Mouse (Mus musculus): Measurements from ENCODE around the gene Casq1. TPM values are rescaled to one million over a fixed set of nuclear protein-coding genes. Genes with fewer than 3 reads are reported as not detected.

The Casq1 gene
- polyA plus RNA-seq, 1 experiment from 2014 or later: 1.7 TPM

DNA sequence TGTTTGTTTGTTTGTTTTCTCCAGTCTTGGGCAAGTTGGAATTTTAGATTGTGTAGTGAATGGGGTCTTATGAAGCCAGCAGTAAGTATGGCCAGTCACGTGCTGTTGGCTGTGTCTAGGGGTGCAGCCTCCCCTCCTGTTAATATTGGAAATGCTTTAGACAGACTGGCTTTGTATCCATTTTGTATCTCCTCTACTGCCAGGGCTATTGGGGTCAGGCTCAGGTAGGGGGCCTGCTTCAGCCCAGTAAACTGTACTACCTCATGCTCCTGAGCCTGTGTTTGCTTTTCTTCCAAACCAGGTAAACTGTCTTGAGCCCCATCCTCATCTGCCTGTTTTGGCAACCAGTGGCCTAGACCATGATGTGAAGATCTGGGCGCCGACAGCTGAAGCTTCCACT, 27.5 kb downstream of the Casq1 start:
- Histone ChIP-seq H3K36me3 (replicated peaks) (peaks cover 25% of the 10 kb centered on the region; the same call in 1 of the 2 replicates), H3K27ac (no peak overlapping the region), H3K9ac (no peak overlapping the region), H3K4me1 (0 out of 2 replicates have a peak, but pooled peaks cover 4% of the 10 kb centered on the region), H3K4me2 (no peak overlapping the region), H3K9me3 (no peaks in the 10 kb centered on the region), H3K4me3 (no peak overlapping the region), H3K27me3 (replicated peaks) (no peaks in the 10 kb centered on the region)
- no peak for ATAC-seq (replicated peaks)
- WGBS: 95% methylated on average over 3 of the region's 3 CpGs

GRCm38 (mm10) chr1:172191578-172191977, 28.1 kb downstream of the Casq1 start:
- peaks cover 27% of the 10 kb centered on the region; the same call in 1 of the 2 replicates for H3K36me3 ChIP-seq (replicated peaks)
- no peak overlapping the region for H3K27ac ChIP-seq
- ATAC-seq (replicated peaks): no peak
- H3K9ac ChIP-seq: no peak overlapping the region
- no peaks in the 10 kb centered on the region for H3K27me3 ChIP-seq (replicated peaks)
- no peaks in the 10 kb centered on the region for H3K9me3 ChIP-seq
- H3K4me1 ChIP-seq: 0 out of 2 replicates have a peak, but pooled peaks cover 4% of the 10 kb centered on the region
- WGBS: 92% methylated on average over 2 of the region's 2 CpGs
- H3K4me2 ChIP-seq: no peak overlapping the region
- H3K4me3 ChIP-seq: no peak overlapping the region

GRCm38 (mm10) chr1:172188891-172189290, 30.8 kb downstream of the Casq1 start:
- H3K9me3 ChIP-seq: no peaks in the 10 kb centered on the region
- H3K27ac ChIP-seq: no peak overlapping the region
- ATAC-seq (replicated peaks): no peak
- H3K4me3 ChIP-seq: no peak overlapping the region
- 48% methylated on average over 4 of the region's 4 CpGs for WGBS
- H3K4me1 ChIP-seq: no peaks in the 10 kb centered on the region
- H3K36me3 ChIP-seq (replicated peaks): peaks cover 15% of the 10 kb centered on the region; the same call in 1 of the 2 replicates
- H3K27me3 ChIP-seq (replicated peaks): no peaks in the 10 kb centered on the region
- no peak overlapping the region for H3K4me2 ChIP-seq
- no peak overlapping the region for H3K9ac ChIP-seq

DNA sequence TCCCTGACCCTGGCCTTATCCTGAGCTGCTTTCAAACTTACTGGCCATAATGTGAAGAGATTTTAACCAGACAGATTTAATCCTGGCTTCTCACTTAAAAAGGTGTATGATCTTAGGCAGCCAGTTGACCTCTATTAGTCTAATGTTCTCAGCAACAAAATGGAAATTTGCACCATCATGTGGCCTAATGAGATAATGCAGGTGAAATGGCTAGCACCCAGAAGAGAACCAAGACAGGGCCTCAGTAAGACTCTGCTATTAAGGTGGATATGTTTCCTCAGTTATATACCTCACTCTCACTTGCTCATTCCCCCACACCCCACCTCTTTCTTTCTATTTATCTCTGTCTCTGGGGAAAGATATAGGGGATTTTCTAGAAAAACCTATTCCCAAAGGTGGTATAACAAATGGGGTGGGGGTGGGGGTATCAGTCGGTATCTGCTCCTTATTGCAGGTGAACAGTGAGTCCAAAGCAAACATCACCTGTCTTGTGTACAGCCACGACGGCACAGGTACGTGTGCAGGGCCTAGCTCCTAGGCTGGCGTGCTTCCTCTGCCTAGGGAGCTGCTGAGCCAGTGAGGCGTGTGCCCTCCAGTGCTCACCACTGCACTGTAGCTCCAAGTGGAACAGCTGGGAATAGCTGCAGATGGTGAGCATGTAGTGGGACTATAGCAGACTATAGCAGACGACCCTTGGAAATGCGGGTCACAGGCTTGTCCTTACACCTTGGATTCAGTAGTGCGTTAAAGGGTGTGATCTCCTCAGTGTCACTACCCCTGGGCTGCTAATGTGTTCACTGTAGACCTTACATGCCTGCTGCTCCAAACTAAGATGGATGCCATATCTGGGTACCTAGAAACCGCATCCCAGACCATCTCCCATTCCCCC, 33.0 kb downstream of the Casq1 start:
- WGBS: 93% methylated on average over 10 of the region's 10 CpGs
- Histone ChIP-seq H3K4me1 (no peaks in the 10 kb centered on the region), H3K27me3 (replicated peaks) (no peaks in the 10 kb centered on the region), H3K9me3 (no peaks in the 10 kb centered on the region), H3K27ac (no peak overlapping the region), H3K4me3 (no peak overlapping the region), H3K4me2 (no peak overlapping the region), H3K9ac (no peak overlapping the region), H3K36me3 (replicated peaks) (peaks cover 19% of the 10 kb centered on the region; the same call in 1 of the 2 replicates)
- ATAC-seq (replicated peaks): peak; percentile 63

DNA sequence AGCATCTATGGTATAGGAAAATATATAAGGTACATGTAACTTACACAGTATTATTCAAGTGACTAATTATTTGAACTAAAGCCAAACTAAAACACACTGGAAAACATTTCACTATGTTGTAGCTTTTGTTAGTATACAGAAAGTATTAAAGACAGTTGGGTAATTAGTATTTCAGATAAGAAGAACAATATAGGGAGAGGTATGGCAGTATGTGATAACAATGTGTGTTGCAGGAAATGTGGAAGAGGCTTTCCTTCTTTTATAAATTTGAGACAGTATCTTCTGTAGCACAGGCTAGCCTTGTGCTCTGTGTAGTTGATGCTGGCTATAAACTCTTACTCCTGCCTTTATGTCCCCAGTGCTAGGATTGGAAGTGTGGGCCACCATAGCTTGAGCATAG, 35.8 kb downstream of the Casq1 start:
- no peaks in the 10 kb centered on the region for H3K4me1 ChIP-seq
- H3K4me3 ChIP-seq: no peak overlapping the region
- no peak for ATAC-seq (replicated peaks)
- H3K27me3 ChIP-seq (replicated peaks): no peaks in the 10 kb centered on the region
- H3K4me2 ChIP-seq: no peak overlapping the region
- H3K36me3 ChIP-seq (replicated peaks): peaks cover 31% of the 10 kb centered on the region; the same call in 1 of the 2 replicates
- no peaks in the 10 kb centered on the region for H3K9me3 ChIP-seq
- H3K9ac ChIP-seq: no peak overlapping the region
- H3K27ac ChIP-seq: no peak overlapping the region

DNA sequence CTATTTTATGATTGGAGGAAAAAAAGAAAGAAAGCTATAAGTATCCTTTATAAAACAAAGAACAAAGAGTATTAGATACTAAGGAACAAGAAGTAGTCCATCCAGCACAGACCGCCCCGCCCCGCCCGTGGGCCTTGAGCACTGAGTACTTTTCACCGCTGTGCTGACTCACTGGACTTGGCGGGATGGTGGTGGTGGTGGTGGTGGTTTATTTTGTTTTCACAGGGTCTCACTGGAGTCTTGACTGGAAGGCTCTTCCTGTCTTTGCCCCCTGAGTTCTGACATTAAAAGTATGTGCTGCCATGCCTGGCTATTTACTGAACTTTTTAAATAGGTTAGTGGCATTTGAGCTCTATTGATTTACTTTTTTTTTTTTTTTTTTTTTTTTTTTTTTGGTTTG, 36.6 kb downstream of the Casq1 start:
- Histone ChIP-seq H3K9me3 (no peaks in the 10 kb centered on the region), H3K27ac (no peak overlapping the region), H3K9ac (no peak overlapping the region), H3K4me3 (no peak overlapping the region), H3K27me3 (replicated peaks) (no peaks in the 10 kb centered on the region), H3K4me2 (no peak overlapping the region), H3K36me3 (replicated peaks) (peaks cover 35% of the 10 kb centered on the region; the same call in 1 of the 2 replicates), H3K4me1 (no peaks in the 10 kb centered on the region)
- WGBS: 97% methylated on average over 6 of the region's 6 CpGs
- ATAC-seq (replicated peaks): no peak

DNA sequence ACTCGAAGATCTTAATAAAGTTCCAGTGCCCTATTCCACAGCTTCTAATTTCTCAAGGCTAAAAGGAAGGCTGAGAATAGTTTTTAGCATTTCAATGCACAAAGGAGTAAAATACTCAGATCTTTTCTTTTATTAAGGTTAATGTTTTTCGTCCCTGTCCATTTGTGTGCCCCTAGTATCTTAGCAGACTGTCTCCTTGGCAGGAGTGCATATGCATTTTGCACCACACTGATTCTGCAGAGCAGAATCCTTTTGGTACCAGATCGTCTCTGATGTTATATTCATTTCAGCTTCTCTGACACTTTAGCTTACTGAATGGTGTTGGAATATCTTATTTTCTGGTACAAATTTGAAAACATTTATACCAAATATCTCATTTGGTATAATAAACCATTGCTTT, 37.9 kb downstream of the Casq1 start:
- Histone ChIP-seq H3K4me1 (no peaks in the 10 kb centered on the region), H3K9me3 (no peaks in the 10 kb centered on the region), H3K27ac (no peak overlapping the region), H3K4me2 (no peak overlapping the region), H3K9ac (no peak overlapping the region), H3K4me3 (no peak overlapping the region), H3K27me3 (replicated peaks) (no peaks in the 10 kb centered on the region), H3K36me3 (replicated peaks) (peaks cover 34% of the 10 kb centered on the region; the same call in 1 of the 2 replicates)
- ATAC-seq (replicated peaks): no peak
- WGBS: 94% methylated on average over 3 of the region's 3 CpGs

DNA sequence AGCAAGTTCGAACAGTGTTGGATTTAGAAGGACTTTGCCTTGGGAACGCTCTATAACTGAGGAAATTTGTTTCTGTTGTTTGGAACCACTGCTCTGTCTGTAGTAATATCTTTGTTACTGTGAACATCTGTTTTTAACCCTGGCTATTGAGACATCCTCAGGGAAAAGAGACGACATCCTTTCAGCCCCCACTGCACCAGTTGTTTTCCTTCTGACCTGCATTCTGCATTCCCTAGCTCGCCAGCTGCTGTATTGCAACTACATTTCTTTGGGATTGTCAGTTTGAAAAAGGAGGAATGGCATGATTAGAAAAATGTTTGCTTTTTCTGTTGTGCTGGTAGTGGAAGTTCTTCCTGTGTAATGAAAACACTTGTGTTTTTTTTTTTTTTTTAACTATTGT, 38.8 kb downstream of the Casq1 start:
- no peak overlapping the region for H3K9ac ChIP-seq
- ATAC-seq (replicated peaks): no peak
- H3K36me3 ChIP-seq (replicated peaks): peaks cover 34% of the 10 kb centered on the region; the same call in 1 of the 2 replicates
- H3K4me2 ChIP-seq: no peak overlapping the region
- H3K27me3 ChIP-seq (replicated peaks): no peaks in the 10 kb centered on the region
- no peak overlapping the region for H3K4me3 ChIP-seq
- H3K4me1 ChIP-seq: no peaks in the 10 kb centered on the region
- 81% methylated on average over 4 of the region's 4 CpGs for WGBS
- H3K9me3 ChIP-seq: no peaks in the 10 kb centered on the region
- no peak overlapping the region for H3K27ac ChIP-seq

DNA sequence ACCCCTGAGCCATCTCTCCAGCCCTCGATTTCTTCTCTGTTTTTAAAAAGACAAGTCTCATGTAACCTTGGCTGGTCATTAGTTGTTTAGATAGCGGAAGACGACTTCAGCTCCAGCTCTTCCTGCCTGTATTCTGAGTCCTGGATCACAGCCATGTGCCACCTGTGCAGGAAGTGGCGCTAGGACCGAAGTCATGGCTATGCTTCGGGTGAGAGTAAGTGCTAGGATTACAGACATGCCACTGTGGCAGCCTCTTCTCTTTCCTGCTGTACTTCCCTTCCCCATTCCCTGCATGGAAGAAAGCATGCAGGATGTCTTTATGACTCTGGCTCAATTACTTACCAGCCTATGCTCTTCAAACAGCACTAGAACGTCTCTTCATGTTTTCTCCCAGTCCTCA, 40.6 kb downstream of the Casq1 start:
- Histone ChIP-seq H3K27ac (no peak overlapping the region), H3K27me3 (replicated peaks) (no peaks in the 10 kb centered on the region), H3K9me3 (no peaks in the 10 kb centered on the region), H3K4me3 (no peak overlapping the region), H3K4me2 (no peak overlapping the region), H3K4me1 (no peaks in the 10 kb centered on the region), H3K9ac (no peak overlapping the region), H3K36me3 (replicated peaks) (peaks cover 42% of the 10 kb centered on the region; the same call in 1 of the 2 replicates)
- ATAC-seq (replicated peaks): no peak
- WGBS: 91% methylated on average over 7 of the region's 7 CpGs

- Histone ChIP-seq H3K27me3 (replicated peaks) (no peaks in the 10 kb centered on the region), H3K4me1 (no peaks in the 10 kb centered on the region), H3K4me3 (no peak overlapping the region), H3K9ac (no peak overlapping the region), H3K36me3 (replicated peaks) (peaks cover 50% of the 10 kb centered on the region), H3K27ac (no peak overlapping the region), H3K4me2 (no peak overlapping the region), H3K9me3 (no peaks in the 10 kb centered on the region)
- 87% methylated on average over 7 of the region's 7 CpGs for WGBS
- ATAC-seq (replicated peaks): no peak
Measured at GRCm38 (mm10) chr1:172177791-172178190, 41.9 kb downstream of the Casq1 start.

DNA sequence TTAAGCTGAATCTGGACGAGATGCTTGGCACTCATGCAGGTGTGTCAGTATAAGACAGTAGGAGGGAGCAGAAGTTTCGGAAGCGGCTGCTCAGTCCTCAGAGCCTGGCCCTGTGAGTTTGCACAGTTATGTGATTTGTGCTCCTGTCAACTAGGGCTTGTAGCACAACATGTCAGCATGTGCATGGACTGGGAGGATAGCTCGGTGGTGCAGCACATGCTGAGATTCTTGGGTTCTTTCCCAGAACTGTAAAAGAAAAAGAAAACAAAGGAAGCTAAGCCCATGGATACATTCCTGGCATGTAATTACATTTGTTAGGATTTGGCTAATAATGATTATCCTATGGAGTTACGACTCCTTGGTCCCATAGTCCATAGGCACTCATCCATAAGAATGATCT, 46.5 kb downstream of the Casq1 start:
- Histone ChIP-seq H3K27ac (no peak overlapping the region), H3K4me3 (no peak overlapping the region), H3K9ac (no peak overlapping the region), H3K9me3 (no peaks in the 10 kb centered on the region), H3K4me1 (no peaks in the 10 kb centered on the region), H3K4me2 (no peak overlapping the region), H3K36me3 (replicated peaks) (peaks cover 48% of the 10 kb centered on the region), H3K27me3 (replicated peaks) (no peaks in the 10 kb centered on the region)
- 67% methylated on average over 5 of the region's 5 CpGs for WGBS
- no peak for ATAC-seq (replicated peaks)

DNA sequence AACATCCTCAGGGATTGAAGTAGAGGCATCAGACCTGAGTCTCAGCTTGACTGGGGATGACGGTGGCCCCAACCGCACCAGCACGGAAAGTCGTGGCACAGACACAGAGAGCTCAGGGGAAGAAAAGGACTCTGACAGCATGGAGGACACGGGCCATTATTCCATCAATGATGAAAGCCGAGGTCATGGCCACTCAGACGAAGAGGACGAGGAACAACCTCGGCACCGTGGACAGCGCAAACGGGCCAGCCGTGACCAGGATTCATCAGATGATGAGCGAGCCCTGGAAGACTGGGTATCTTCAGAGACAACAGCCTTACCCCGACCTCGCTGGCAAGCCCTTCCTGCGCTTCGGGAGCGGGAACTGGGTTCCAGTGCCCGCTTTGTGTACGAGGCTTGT, 47.3 kb downstream of the Casq1 start:
- H3K36me3 ChIP-seq (replicated peaks): peaks cover 47% of the 10 kb centered on the region
- no peak overlapping the region for H3K4me2 ChIP-seq
- H3K27me3 ChIP-seq (replicated peaks): no peaks in the 10 kb centered on the region
- H3K9me3 ChIP-seq: no peaks in the 10 kb centered on the region
- no peak overlapping the region for H3K9ac ChIP-seq
- H3K4me1 ChIP-seq: no peaks in the 10 kb centered on the region
- H3K27ac ChIP-seq: no peak overlapping the region
- no peak for ATAC-seq (replicated peaks)
- H3K4me3 ChIP-seq: no peak overlapping the region
- 90% methylated on average over 21 of the region's 21 CpGs for WGBS

- H3K4me2 ChIP-seq: no peak overlapping the region
- peaks cover 45% of the 10 kb centered on the region for H3K36me3 ChIP-seq (replicated peaks)
- WGBS: 98% methylated on average over 5 of the region's 5 CpGs
- no peaks in the 10 kb centered on the region for H3K4me1 ChIP-seq
- no peak overlapping the region for H3K9ac ChIP-seq
- H3K27me3 ChIP-seq (replicated peaks): no peaks in the 10 kb centered on the region
- no peak overlapping the region for H3K27ac ChIP-seq
- ATAC-seq (replicated peaks): no peak
- H3K9me3 ChIP-seq: no peaks in the 10 kb centered on the region
- no peak overlapping the region for H3K4me3 ChIP-seq
Measured at GRCm38 (mm10) chr1:172169809-172170208, 49.9 kb downstream of the Casq1 start.

Data from midbrain, embryonic 15.5 days (tissue).